In the genomic region with DNA sequence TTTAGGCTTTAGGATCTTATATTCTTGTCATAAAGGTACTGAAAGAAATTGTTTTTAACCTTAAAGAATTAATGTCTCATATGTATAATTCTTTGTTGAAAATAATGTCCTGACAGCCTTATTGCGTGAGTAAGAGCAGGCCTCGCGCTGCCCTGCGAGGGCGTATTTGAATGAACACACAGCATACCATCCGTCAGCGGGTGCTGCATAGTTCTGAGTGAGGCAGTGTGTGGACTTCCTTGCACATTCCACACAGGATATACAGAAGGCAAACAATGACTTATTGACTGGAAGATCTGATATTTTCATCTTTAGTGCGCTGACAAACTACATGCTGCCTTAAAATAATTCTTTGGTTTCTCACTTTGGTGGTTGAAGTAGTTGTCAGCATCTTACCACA, we compare ENCODE assay signal across 11 mouse cellular contexts.
"Had no signal": no experiment of that assay in that cellular context is flagged by ENCODE, and none has a peak within 500 bp of the region (broad histone marks: within the 10 kb centered on the region; RNA-seq: fewer than 3 reads in every experiment).

No protein-coding gene starts in this region.

- H3K9me3 ChIP-seq: kidney, embryonic 15.5 days; limb, embryonic 13.5 days had no signal

- H3K27me3 ChIP-seq: kidney, embryonic 15.5 days; limb, embryonic 13.5 days had no signal

- H3K4me2 ChIP-seq: kidney, embryonic 15.5 days; limb, embryonic 13.5 days; midbrain, embryonic 11.5 days had no signal

- H3K36me3 ChIP-seq: kidney, embryonic 15.5 days had no signal

- H3K9ac ChIP-seq: kidney, embryonic 15.5 days; limb, embryonic 13.5 days; liver, embryonic 14.5 days had no signal

- H3K4me3 ChIP-seq: kidney, embryonic 15.5 days; limb, embryonic 13.5 days had no signal

- H3K4me1 ChIP-seq: kidney, embryonic 15.5 days; limb, embryonic 13.5 days had no signal

- DNase-seq: kidney, adult 2 months; kidney, postnatal 14 days; left cerebral cortex, postnatal 4 days; lung, postnatal 4 days; right cerebral cortex, adult 18-20 months; thymus, postnatal 14 days had no signal

- H3K27ac ChIP-seq: kidney, embryonic 15.5 days; limb, embryonic 13.5 days; liver, embryonic 14.5 days; stomach, postnatal 0 days had no signal
